Mouse (Mus musculus) ES-Bruce4 (cell line): ENCODE results near the gene Hba-a2. TPM values are rescaled to one million over a fixed set of nuclear protein-coding genes. Genes with fewer than 3 reads are reported as not detected.
A peak's percentile ranks its signal among the peaks of the same experiment; 100 is the strongest.

Experiments used
- H3K27ac ChIP-seq: 2 replicates; pipeline ENCODE4 v1.5.1; 2012; ENCODE audit warnings: low read length, inconsistent platforms; ENCODE audit not compliant: insufficient read depth
- H3K27me3 ChIP-seq: 2 replicates; pipeline ENCODE4 v1.6.1; 2012; ENCODE audit warnings: mild to moderate bottlenecking, low read length, inconsistent platforms; ENCODE audit not compliant: control insufficient read depth, poor library complexity, insufficient read depth, severe bottlenecking
- H3K36me3 ChIP-seq: 2 replicates; pipeline ENCODE4 v1.6.1; 2012; ENCODE audit warnings: inconsistent platforms, mild to moderate bottlenecking, low read length, moderate library complexity; ENCODE audit not compliant: control insufficient read depth, poor library complexity, insufficient read depth, severe bottlenecking
- H3K4me1 ChIP-seq: one replicate; pipeline ENCODE4 v1.8.1; 2011; ENCODE audit warnings: low read length; ENCODE audit not compliant: control insufficient read depth, insufficient read depth
- H3K4me3 ChIP-seq: 2 replicates; pipeline ENCODE4 v1.5.1; 2011; ENCODE audit warnings: low read depth, mild to moderate bottlenecking, low read length
- H3K9ac ChIP-seq: 2 replicates; pipeline ENCODE4 v1.6.1; 2012; ENCODE audit warnings: low read depth, mild to moderate bottlenecking, inconsistent platforms; ENCODE audit not compliant: poor library complexity, severe bottlenecking
- H3K9me3 ChIP-seq: replicated peaks from 2 replicates; pipeline ENCODE4 v1.6.1; 2012; ENCODE audit warnings: mild to moderate bottlenecking, low read length, inconsistent platforms; ENCODE audit not compliant: control insufficient read depth, poor library complexity, insufficient read depth, severe bottlenecking
- CTCF ChIP-seq: IDR thresholded peaks from one replicate; pipeline ENCODE4 v1.8.1; 2011; ENCODE audit warnings: low read depth, low read length
- EP300 ChIP-seq: IDR thresholded peaks from 2 replicates; pipeline ENCODE4 v1.6.1; 2011; ENCODE audit warnings: low read depth, low read length; ENCODE audit not compliant: insufficient read depth
- POLR2A ChIP-seq: IDR thresholded peaks from one replicate; pipeline ENCODE4 v1.8.1; 2011; ENCODE audit warnings: low read length; ENCODE audit not compliant: insufficient read depth
- polyA plus RNA-seq: library from polyadenylated mRNA; stranded (reverse); fragments of >200 nt; gene quantifications from 2 replicates; pipeline ENCODE4 v1.2.4, GENCODE M21; 2011; ENCODE audit warnings: low read depth; ENCODE audit not compliant: missing spikeins, insufficient read depth, insufficient read length

Hba-a2 gene
- polyA plus RNA-seq, 1 experiment, result 10.3 TPM

DNA sequence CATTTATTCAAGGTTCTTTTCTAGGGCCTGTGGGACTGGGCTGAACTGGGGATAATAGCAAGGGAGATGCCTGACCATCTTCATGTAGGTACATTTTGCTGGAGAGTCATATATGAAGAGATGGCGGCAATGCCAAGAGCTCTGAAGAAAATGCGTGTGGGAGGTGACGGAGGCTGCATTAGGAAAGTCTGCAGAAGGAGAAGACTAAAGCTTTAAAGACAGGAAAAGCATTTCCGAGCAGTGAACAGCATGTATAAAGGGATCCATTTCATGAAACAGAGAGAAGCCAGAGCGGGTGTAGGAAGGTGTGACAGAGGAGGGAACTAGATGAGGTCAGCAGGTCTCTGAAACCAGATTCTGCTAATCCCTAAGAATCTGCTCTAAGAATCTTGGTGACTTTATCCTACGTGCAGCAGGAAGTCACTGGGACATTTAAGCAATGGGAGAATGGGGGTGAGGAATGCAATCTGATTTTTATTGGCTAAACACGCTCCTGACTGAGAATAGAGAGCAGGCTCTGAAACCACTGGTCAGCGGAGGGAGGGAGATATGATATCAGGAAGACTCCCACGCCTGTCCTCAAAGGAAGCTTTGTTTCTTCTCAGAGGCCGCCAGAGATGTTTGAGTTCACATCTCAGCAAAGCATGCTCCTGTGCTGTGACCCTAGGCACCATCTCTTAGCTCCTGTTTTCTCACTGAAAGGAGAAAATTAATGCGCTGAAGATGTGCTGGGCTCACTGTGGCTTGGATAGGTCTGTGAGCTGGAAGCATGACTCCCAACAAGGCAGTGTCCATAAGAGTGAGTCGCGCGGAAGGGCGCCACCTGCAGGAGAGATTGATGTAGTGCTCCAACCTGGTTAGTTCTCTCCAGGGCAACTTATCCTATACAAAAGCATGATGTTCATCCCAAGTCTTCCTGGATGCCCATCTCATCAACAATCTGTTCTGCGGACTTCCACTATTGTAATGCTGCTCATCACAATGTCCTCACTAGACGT lies 44.5 kb downstream of the Hba-a2 start:
- no peaks in the 10 kb centered on the region for H3K27me3 ChIP-seq
- no peak for TF ChIP-seq POLR2A
- TF ChIP-seq CTCF, result peak; percentile 98
- no peak overlapping the region for H3K4me3 ChIP-seq
- H3K27ac ChIP-seq, result no peak overlapping the region
- no peaks in the 10 kb centered on the region for H3K36me3 ChIP-seq
- no peak overlapping the region for H3K9ac ChIP-seq
- H3K9me3 ChIP-seq, result no peaks in the 10 kb centered on the region
- H3K4me1 ChIP-seq, result no peaks in the 10 kb centered on the region

DNA sequence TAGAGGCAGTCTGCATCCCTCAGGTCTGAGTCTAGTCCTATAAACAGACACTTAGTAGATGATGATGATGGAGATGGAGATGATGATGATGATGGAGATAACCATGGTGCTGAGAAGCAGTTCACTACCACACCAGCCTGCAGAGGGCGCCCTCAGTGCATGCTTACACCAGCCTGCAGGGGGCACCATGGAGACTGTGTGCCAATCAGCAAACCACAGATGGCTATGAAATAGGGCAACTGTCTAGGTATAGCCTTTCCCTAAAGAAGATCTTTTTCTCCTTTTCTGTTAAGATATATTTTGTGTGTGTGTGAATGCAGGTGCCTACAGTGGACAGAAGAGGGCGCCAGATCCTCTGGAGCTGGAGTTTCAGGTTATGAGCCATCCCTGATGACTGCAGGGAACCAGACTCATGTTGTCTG lies 46.5 kb downstream of the Hba-a2 start:
- TF ChIP-seq CTCF (peak; percentile 94), EP300 (no peak), POLR2A (no peak)

DNA sequence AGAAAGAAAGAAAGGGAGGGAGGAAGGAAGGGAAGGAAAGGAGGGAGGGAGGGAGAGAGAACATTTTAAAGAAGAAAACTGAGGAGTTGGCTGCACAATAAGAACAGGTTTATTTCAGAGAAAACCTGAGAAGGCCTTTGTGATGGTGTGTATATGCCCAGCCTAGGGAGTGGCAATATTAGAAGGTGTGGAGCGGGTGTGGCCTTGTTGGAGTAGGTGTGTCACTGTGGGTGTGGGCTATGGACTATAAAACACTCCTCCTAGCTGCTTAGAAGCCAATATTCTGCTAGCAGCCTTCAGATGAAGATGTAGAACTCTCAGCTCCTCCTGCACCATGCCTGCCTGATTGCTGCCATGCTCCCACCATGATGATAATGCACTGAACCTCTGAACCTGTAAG lies 47.1 kb downstream of the Hba-a2 start:
- no peaks in the 10 kb centered on the region for H3K36me3 ChIP-seq
- no peaks in the 10 kb centered on the region for H3K9me3 ChIP-seq
- H3K4me1 ChIP-seq, result peaks cover 1% of the 10 kb centered on the region
- 0 out of 2 replicates have a peak, but pooled peaks cover 3% of the 10 kb centered on the region for H3K27me3 ChIP-seq
- no peak for TF ChIP-seq POLR2A
- TF ChIP-seq EP300, result no peak
- no peak for TF ChIP-seq CTCF
- no peak overlapping the region for H3K27ac ChIP-seq
- H3K4me3 ChIP-seq, result no peak overlapping the region
- no peak overlapping the region for H3K9ac ChIP-seq

More for the DNA sequence above, 46.5 kb downstream of the Hba-a2 start:
- Histone ChIP-seq H3K9ac (no peak overlapping the region), H3K27ac (no peak overlapping the region), H3K36me3 (no peaks in the 10 kb centered on the region), H3K27me3 (no peaks in the 10 kb centered on the region), H3K9me3 (no peaks in the 10 kb centered on the region), H3K4me1 (no peaks in the 10 kb centered on the region), H3K4me3 (no peak overlapping the region)

DNA sequence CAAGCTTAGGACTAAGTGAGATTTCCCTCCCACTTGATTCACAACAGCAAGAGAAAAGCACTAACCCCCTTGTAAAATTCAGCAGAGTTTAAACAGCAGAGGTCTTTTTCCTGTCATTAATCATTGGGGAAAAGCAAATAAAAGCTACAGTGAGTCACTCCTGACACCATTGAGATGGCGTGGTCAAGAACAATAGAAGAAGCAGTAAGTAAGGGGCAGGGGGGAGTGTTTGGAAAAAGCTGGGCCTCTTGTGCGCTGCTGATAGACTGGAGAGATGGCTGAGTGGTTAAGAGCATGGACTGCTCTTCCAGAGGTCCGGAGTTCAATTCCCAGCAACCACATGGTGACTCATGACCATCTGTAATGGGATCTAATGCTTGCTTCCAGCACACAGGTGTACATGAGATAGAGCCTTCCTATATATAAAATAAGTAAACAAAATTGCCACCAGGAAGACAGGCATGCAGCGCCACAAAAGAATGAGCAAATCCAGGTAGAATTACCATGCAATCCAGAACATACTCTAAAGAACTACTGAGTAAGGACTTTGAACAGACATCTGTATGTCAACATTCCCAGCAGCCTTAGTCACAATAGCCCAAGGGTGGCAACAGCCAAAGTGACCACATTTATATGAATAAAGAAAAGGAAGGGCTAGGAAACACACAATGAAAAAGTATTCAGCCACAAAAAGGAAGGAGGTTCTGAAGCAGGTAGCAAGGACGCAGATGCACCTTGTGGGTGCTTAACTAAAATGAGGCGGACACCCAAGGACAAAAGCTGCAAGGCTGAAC lies 49.4 kb downstream of the Hba-a2 start:
- H3K36me3 ChIP-seq, result no peaks in the 10 kb centered on the region
- 0 out of 2 replicates have a peak, but pooled peaks cover 3% of the 10 kb centered on the region for H3K27me3 ChIP-seq
- no peak for TF ChIP-seq EP300
- no peak for TF ChIP-seq POLR2A
- no peak for TF ChIP-seq CTCF
- H3K27ac ChIP-seq, result no peak overlapping the region
- no peaks in the 10 kb centered on the region for H3K9me3 ChIP-seq
- H3K9ac ChIP-seq, result no peak overlapping the region
- peaks cover 3% of the 10 kb centered on the region for H3K4me1 ChIP-seq
- H3K4me3 ChIP-seq, result no peak overlapping the region

Other genes with a start within 250 kb of the Hba-a2 start
- gene Il9r, start 96.2 kb upstream of the Hba-a2 start, polyA plus RNA-seq, result not detected in 2 replicates
- 30.4 and 32.3 TPM in 2 replicates for gene Snrnp25, start 91.1 kb upstream of the Hba-a2 start, polyA plus RNA-seq
- 26.8 and 33.3 TPM in 2 replicates for gene Rhbdf1, start 74.2 kb upstream of the Hba-a2 start, polyA plus RNA-seq
- 18.4 and 20.5 TPM in 2 replicates for gene Mpg, start 70.0 kb upstream of the Hba-a2 start, polyA plus RNA-seq
- gene Nprl3, start 28.8 kb upstream of the Hba-a2 start, polyA plus RNA-seq, result 31.5 and 31.6 TPM in 2 replicates
- not detected in 2 replicates for gene Hba-x, start 20.1 kb upstream of the Hba-a2 start, polyA plus RNA-seq
- 1.2 and 1.6 TPM in 2 replicates for gene Hba-a1, start 13.0 kb upstream of the Hba-a2 start, polyA plus RNA-seq
- gene Hbq1b, start 9.5 kb upstream of the Hba-a2 start, polyA plus RNA-seq, result not detected in 2 replicates
- gene Hbq1a, start 3.6 kb downstream of the Hba-a2 start, polyA plus RNA-seq, result not detected in 2 replicates
- gene Sh3pxd2b, start 51.3 kb downstream of the Hba-a2 start, polyA plus RNA-seq, result 5.9 and 6.1 TPM in 2 replicates
- 25.1 and 25.9 TPM in 2 replicates for gene Ubtd2, start 158.9 kb downstream of the Hba-a2 start, polyA plus RNA-seq
- not detected in 2 replicates for gene Efcab9, start 235.6 kb downstream of the Hba-a2 start, polyA plus RNA-seq
- gene Stk10, start 236.8 kb downstream of the Hba-a2 start, polyA plus RNA-seq, result 7.2 and 7.3 TPM in 2 replicates